Mouse (Mus musculus): ENCODE data around the gene Bet1.

DNA sequence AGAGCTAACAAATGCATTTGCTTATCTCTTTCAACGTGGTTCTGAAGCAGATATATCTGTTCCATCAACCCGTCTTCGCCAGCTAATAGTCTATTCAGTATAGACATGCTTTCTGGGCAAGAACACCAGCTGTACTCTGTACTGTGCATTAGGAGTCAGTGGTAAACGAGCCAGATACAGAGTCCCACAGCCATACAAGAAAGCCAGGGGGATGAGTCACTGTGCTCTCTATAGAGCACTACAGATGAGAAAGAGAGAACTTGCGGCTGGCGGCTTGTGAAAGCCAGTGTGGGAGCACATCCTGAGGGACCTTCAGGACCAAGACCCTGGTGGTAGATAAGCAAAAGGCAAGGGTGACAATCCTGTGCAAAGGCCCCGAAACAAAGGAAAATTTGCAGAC is 45.5 kb upstream of the Bet1 start:
- TF ChIP-seq POLR2A (IDR thresholded peaks at IDR 0.05; ENCODE audit: borderline replicate concordance, control insufficient read depth, low read depth, low read length) (no peak), CTCF (IDR thresholded peaks at IDR 0.05; ENCODE audit: control insufficient read depth, insufficient read depth, low read length) (no peak)

Data from bone marrow, adult 2 months (tissue).